Mouse (Mus musculus) left cerebral cortex, adult 9 months (tissue): ENCODE measurements around the gene Mapkbp1.
A peak's percentile ranks its signal among the peaks of the same experiment; 100 is the strongest.

Experiments used
- DNase-seq, 2 experiments: peaks; one replicate each; pipeline ENCODE4 v3.0.0; 2022; ENCODE audit warnings: low spot score in 2 of 2

Mapkbp1 gene

GRCm38 (mm10) chr2:119972537-119972879 lies at the start of gene Mapkbp1:
Gene Mapkbp1 (plus strand): TSS chr2:119972699.
- DNase-seq: no peak

GRCm38 (mm10) chr2:119970571-119970970 lies 1.9 kb upstream of the Mapkbp1 start:
- peak in 1 of 2 experiments; percentile 52 for DNase-seq

GRCm38 (mm10) chr2:119971316-119971715 lies 1.2 kb upstream of the Mapkbp1 start:
- no peak for DNase-seq

DNA sequence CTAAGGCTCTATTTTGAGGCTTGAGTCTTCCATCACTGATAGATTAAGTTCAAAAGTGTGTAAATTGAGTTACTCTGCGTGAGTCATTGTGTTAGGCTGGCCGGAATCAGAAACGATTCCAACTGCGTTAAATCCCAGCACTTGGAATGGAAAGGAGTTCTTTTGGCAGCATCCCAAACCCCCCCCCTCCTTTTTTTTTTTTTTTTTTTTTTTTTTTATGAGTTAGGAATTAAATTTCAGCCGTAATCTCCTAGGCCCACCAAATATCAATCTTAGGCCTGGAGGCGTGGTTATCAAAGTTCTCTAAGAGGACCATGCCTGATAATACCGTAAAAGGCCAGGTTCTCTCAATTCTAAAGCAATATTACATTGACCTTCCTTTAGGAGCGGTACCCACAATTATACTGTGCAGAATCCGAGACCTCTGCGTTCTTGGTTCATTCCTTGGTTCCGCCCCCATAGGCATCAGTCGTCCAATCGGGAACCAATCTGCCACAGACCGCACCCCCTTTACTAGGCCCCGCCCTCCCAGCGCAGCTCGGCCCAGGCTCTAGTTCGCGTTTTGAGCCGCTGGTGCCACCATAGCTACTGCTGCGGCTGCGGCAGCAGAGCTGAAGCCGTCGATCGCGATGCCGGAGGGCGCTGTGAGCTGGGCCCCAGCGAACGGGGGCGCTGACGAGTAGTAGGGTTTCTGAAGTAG lies 512 bp upstream of the Mapkbp1 start:
- peak; percentile 91 to 96 for DNase-seq

DNA sequence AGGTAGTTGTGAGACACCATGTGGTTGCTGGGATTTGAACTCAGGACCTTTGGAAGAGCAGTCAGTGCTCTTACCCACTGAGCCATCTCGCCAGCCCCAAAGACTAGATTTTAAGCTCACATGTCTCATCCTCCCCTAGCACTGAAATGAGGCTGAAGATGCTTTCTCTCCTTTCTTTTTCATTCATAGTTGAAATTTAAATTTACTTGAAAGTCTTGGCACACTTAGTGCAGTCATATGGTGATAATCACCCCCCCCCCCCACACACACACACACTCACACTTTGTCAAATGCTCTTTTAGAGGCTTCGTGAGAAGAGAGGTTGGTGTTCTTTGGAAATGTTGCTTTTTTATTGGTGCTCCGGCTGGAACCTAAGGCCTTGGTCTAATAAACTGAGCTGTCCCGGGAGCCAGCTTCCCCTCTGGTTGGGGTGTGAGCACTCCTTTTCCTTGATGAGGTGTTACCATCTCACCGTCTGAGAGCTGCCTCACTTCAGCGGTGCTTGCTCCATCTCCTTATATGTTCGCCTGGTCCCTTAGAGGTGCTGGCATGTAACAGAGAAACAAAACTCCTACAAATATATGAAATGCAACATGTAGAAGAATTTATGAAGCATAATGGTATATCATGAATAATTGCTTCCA lies 8.0 kb downstream of the Mapkbp1 start:
- DNase-seq: no peak

GRCm38 (mm10) chr2:119981631-119982030 lies 9.1 kb downstream of the Mapkbp1 start:
- DNase-seq: no peak

GRCm38 (mm10) chr2:119985871-119986270 lies 13.4 kb downstream of the Mapkbp1 start:
- no peak for DNase-seq

DNA sequence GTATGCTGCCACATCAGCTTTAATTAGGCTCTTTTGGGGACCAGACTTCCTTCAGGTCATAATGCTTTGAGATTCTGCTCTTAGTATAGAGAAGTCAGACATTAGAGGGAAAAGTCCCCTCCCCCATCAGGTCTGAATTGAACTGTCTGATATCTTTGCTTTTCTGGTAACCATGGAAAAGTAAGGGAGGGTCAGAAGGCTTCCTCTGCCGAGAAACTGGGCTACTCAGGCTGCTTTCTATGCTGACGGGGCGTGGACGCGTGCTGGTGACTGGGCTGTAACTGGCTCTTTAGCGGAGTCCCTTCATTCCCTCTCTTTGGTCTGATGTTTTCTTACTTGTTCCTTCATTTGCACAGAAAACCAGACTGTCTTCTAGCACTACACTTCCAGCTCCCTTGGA lies 13.9 kb downstream of the Mapkbp1 start:
- no peak for DNase-seq

DNA sequence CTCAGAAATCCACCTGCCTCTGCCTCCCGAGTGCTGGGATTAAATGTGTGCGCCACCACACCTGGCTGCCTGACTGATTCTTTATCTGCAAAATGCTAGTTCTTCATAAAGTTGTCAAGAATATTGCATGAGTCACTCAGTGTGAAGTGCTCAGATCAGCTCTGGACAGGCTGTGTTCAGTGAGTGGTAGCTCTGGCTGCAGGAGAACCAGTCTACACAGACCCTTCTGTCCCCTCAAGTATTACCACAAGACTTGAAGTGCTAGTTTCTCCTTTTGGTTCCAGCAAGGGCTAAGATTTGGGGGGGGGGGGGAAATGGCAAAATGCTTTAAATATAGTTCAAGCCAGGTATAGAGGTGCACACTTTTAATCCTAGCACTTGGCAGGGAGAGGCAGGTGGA lies 14.9 kb downstream of the Mapkbp1 start:
- no peak for DNase-seq

DNA sequence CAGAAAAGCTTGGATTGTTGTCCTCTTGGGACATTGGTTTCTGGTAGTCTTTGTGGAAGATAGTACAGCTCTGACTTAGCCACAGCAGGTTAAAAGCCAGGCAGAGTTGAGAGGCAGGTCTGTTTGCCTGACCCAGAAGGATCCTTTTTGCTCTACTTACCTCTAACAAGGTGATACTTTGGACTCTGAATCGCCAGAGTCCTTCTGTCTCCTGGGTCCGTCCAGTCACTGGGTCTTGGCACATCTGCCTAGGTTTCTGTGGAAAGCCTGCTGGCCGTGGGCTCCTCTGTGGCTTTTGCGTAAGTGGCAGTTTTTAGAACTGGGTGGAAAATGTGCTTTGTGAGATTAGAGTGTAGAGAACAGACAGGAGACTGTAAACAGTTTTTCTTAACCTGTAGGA lies 16.5 kb downstream of the Mapkbp1 start:
- DNase-seq: no peak

DNA sequence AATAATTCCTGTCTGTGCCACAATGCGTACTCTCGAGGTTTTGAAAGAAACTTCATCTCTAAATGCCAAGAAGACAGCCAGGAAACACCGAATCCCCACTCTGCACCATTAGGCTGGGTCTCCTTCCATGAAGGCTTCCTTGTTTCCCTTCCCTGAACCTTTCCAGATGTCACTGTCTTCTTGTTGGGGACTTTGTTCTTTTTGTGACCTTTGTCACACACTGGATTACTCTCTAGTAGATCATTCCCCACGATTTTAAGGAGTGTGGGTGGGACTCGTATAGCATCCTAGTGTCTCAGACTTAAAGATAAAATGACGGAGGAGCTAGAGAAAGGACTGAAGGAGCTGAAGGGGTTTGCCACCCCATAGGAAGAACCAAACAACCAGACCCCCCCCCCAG lies 18.4 kb downstream of the Mapkbp1 start:
- no peak for DNase-seq

GRCm38 (mm10) chr2:119992349-119992748 lies 19.9 kb downstream of the Mapkbp1 start:
- DNase-seq: no peak

DNA sequence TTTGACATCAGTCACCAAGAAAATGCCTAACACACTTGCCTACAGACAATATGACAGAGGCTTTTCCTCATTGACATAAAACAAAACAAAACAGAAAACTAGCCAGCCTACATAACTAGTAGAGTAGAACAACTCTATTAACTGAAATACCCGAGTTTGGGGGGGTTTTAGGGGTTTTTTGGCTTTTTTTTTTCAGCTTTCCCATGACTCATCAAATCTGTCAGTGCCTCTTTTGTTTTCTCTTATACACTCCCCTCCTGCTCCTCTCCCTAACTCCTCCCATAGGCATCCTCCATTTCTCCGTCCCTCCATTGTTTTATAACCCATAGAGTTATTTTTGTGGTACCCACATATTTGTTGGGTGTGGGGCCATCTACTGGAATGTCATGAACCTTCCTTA lies 21.0 kb downstream of the Mapkbp1 start:
- no peak for DNase-seq

DNA sequence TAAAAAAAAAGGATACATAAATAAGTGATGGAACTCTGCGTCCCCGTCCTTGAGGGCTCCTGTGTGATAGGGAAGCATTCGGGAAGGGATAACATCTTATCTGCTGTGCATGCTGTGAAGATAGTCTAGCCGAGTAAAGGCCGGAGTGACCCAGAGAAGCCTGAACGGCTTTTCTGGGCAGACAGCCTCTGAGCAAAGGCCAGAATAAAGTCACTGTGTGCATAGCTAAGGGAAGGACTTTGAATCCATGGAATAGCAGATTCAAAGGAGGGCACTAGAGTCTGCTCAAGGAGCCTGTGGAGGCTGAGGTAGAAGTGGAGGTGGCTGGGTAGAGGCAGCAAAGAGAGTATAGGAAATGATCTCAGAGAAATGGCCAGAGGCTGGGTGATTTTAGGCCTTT lies 22.3 kb downstream of the Mapkbp1 start:
- DNase-seq: no peak

DNA sequence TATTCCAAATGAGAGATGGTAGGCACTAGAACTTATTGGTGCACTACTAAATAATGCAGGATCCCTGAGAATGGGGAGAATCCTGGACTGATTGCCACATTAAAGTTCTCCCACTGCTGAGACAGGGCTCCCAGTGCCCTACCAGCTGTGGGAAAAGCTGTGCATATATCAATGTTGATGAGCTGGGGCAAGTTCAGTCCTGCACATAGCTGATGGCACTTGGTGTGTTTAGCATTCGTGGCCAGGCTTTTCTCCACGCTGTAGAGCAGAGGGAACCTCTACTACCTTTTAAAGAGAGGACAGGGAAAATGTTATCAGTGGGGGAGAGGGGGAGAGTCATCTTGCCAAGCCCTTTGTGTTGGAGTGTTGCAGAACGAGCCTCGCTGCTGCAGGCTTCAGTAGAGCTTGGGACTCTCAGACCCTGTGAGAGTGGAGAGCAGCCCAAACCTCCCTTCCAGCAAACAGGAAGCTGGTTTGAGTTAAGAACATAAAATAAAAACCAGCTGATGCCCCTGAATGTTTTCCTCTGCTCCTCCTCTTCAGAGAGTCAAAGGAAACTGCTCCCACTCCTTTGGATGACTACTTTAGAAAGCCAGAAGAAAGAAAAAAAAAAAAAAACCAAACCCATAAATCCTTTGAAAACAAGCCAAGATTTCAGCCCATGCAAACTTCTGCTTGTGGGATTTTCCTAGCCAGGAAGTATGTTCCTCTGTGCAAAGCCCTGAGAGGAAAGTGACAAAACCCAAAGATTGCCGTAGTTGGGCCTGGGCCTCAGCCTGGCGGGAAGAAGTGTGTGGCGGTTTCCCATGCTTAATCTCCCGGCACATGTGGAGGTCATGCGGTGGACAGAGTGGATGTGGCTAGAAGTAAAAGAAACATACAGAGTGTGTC lies 23.1 kb downstream of the Mapkbp1 start:
- no peak for DNase-seq

DNA sequence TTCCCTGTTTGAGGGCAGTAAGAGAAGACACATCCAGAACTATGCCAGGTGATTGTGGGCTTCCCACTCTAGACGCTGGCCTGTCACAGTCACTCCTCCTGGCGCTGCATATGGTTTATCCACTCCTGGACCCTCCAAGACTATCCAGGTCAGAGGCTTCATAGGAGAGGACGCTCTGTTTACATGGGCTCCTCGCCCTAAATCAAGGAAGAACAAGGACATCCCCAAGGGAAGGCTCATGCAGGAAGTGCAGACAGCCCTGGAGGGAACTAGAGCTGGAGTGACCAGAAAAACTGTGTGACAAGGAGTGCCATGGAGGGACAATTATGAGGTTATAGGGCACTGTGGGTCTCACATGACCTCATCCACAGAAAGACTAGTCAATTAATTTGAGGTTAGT lies 24.9 kb downstream of the Mapkbp1 start:
- DNase-seq: no peak

- DNase-seq: no peak
Measured at GRCm38 (mm10) chr2:119999731-120000130, 27.2 kb downstream of the Mapkbp1 start.

DNA sequence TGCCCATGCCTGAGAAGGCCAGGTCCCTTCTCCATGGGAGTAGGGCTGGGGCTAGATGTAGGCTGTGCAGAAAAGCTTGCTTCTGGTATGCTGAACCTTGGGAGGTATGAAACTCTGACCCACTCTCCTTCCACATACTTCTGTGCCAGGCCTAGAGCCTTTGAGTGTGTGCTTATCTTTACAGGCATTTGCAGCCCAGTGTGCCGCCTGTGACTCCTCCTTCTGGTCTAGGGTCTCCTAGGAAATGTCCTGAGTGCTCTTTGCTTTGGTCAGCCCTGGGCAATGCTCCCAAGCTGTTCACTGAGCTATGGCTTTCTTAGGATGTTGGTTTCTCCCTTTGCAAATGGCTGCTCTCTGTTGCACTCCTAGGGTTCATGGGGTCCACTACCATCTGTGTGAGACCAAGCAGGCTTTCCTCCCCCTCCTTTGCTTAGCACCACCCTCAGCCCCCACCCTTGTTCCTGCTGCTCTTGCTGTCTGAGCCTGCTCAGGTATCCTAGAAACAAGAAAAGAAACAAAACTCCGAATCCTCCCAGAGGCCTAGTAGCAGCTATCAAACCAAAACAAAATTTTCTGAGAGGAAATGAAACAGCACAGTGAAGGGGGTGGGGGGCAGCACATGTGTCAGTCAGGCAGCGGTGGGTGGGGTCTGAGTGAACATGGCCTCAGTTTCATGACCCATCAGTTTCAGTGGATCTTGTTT lies 28.5 kb downstream of the Mapkbp1 start:
- DNase-seq: no peak

- DNase-seq: no peak
Measured at GRCm38 (mm10) chr2:120001956-120002355, 29.5 kb downstream of the Mapkbp1 start.

GRCm38 (mm10) chr2:120003970-120004369 lies 31.5 kb downstream of the Mapkbp1 start:
- no peak for DNase-seq

DNA sequence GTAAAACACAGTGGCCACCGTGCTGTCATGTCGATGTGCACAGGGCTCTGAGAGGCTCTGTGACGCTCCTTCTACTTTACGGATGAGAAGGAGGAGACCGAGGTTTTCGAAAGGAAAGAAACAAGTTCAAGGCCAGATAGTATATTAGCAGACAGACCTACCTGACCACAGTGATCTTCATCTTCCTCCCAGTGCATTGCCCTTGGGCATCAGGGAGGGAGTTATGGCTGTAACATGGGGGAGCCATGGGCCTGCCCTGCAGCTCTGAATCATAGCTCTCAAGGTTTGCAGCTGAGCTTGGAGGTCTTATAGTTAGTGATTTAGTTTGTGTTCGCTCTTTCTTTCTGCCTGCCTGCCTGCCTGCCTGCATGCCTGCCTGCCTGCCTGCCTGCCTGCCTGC lies 34.2 kb downstream of the Mapkbp1 start:
- DNase-seq: no peak

GRCm38 (mm10) chr2:120007680-120008210 lies 35.2 kb downstream of the Mapkbp1 start:
- no peak for DNase-seq
